Mouse (Mus musculus) heart, adult 2 months (tissue): ENCODE measurements around the gene Selenon.

Experiments used
- CTCF ChIP-seq: fragments of 200-600 bp; IDR thresholded peaks from 2 replicates; pipeline ENCODE4 v1.8.1; 2022; ENCODE audit warnings: antibody characterized with exemption, mild to moderate bottlenecking, moderate library complexity
- EP300 ChIP-seq: fragments of 200-500 bp; IDR thresholded peaks from 2 replicates; pipeline ENCODE4 v1.6.1; 2011; ENCODE audit warnings: low read depth, low read length, control low read depth; ENCODE audit not compliant: insufficient read depth

DNA sequence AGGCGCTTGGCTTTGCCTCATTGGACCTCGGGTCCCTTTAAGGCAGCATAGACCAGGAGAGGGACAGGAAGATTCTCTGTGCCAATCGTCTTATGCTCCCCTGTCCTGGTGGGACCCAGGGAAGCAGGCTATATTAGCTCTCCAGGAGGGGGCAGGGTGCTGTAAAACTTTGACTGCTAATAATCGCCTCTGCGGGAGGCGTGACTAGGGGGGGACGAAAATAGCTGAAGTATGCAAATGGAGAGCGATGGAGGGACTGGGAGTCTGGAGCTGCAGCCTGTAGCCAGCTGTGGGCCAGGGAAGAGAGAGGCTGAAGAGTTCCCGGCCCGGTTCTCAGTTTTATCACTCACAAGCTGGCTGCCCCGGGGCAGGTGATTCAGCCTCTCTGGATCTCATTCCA is 27.2 kb upstream of the Selenon start:
- TF ChIP-seq EP300 (0 out of 2 replicates have a peak, but pooled peaks have one; percentile 54), CTCF (peak; percentile 62)
